Mouse (Mus musculus) central nervous system, embryonic 18 days (tissue): Measurements from ENCODE around the gene Chrna5. TPM values are rescaled to one million over a fixed set of nuclear protein-coding genes. Genes with fewer than 3 reads are reported as not detected.

Experiments used
- polyA plus RNA-seq: library from polyadenylated mRNA; depleted of rRNA; stranded (reverse); fragments of >200 nt; gene quantifications from 2 replicates; pipeline ENCODE4 v1.2.3, GENCODE M21; 2012; rRNA removed

Gene Chrna5
- polyA plus RNA-seq, result 3.4 and 3.6 TPM in 2 replicates

DNA sequence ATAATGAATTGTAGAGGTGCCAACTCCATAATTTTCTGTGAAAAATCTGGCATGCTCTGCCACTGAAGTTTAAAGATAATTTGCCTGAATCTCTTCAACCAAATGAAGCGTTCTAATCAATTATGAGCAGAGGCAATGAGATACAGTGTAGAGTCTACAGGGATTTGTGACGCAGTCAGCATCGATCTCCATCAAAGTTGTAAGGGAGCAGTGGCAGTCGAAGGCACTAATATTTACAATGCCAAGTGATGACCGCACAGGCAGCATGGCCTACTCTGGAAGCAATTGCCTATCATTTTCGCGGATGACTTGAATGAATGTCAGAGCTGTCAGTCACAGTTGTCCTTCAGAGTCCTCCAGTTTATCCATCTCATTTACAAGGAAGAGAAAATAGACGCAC is at the start of gene Chrna5:
TSS of gene Chrna5 (plus strand) at position 207 of the 400 bp plus-strand sequence.

GRCm38 (mm10) chr9:54950575-54951321 is 29.9 kb upstream of the Chrna5 start, which contains the start of the genes Psma4 and AY074887:
TSS of gene Psma4 (plus strand) at chr9:54950790.
TSS of gene AY074887 (minus strand) at chr9:54950998.

DNA sequence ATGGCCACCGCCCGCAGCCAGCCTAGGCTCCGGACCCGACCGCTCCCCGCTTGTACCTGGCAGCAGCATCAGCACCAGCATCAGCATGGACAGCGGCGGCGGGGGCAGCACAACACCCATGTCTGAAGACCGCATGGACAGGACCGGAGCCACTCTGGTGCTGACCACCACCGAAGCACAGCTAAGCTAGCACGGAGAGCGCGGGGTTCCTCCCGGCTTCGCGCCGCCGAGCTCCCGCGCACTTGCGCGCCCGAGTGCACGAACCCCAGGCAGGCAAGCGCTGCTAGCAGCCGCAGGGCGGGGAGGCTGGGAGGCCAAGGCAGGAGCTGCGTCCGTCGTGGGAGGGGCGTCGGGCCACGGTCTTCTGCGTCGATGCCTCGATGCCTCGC is 45.6 kb downstream of the Chrna5 start, which contains the start of gene Chrna3:
TSS of gene Chrna3 (minus strand) at position 288 of the 389 bp plus-strand sequence.

DNA sequence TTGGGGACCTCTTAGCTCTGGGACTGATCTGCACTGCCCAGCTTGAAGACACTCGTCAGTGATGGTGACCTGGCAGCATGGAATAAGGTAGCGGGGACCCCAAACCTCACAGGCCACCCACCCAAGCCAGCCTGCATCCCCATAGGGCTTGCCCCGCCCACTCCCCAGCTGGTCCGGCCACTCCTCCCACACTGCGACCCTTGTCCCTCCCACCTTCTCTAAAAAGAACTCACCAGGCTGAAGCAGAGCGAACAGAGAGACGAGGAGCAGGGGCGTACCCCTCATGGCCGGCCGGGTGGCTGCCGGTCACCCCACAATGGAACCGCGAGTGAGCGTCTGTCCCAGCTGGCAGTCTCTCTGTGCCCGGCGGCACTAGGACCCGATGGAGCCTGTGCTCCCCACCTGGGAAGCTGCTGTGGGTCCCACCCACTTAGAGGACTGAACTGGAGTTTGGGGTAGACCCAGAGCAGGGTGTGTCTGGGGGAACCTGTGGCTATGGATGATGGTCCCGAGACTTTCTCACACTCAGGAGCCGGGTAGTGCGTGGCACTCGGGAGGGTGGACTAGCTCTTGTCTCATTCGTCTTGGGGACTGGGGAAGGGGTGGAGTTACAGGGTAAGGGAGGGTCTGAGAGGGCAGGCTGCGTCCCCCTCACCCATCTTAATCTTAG is 67.7 kb downstream of the Chrna5 start, which contains the start of gene Chrnb4:
TSS of gene Chrnb4 (minus strand) at position 569 of the 670 bp plus-strand sequence.

Other genes with a start within 250 kb of the Chrna5 start
- gene Wdr61, start 246.4 kb upstream of the Chrna5 start, polyA plus RNA-seq, result 75.5 and 80.0 TPM in 2 replicates
- 91.5 and 108 TPM in 2 replicates for gene Crabp1, start 216.1 kb upstream of the Chrna5 start, polyA plus RNA-seq
- 51.4 and 54.0 TPM in 2 replicates for gene Ireb2, start 117.1 kb upstream of the Chrna5 start, polyA plus RNA-seq
- gene Hykk, start 63.6 kb upstream of the Chrna5 start, polyA plus RNA-seq, result 0.74 and 1.0 TPM in 2 replicates
- gene Psma4, start 30.1 kb upstream of the Chrna5 start, polyA plus RNA-seq, result 210 and 227 TPM in 2 replicates
- 0.17 and 0.26 TPM in 2 replicates for gene AY074887, start 29.9 kb upstream of the Chrna5 start, polyA plus RNA-seq
- 9.5 and 11.5 TPM in 2 replicates for gene Chrna3, start 45.7 kb downstream of the Chrna5 start, polyA plus RNA-seq
- 1.1 and 1.8 TPM in 2 replicates for gene Chrnb4, start 67.9 kb downstream of the Chrna5 start, polyA plus RNA-seq
- 26.5 and 26.8 TPM in 2 replicates for gene Ube2q2, start 168.0 kb downstream of the Chrna5 start, polyA plus RNA-seq
- gene Fbxo22, start 228.0 kb downstream of the Chrna5 start, polyA plus RNA-seq, result 41.7 and 42.5 TPM in 2 replicates